Mouse (Mus musculus) hindbrain, embryonic 15.5 days (tissue): ENCODE measurements around the gene Pik3ca. TPM values are rescaled to one million over a fixed set of nuclear protein-coding genes. Genes with fewer than 3 reads are reported as not detected.
A peak's percentile ranks its signal among the peaks of the same experiment; 100 is the strongest.

ENCODE experiments used
- ATAC-seq: fragments of 200-750 bp; cut with Nextera tagmentation; 2 replicates; pipeline ENCODE4 v1.8.0; 2017; ENCODE audit warnings: low read depth, moderate number of reproducible peaks, moderate TSS enrichment; ENCODE audit not compliant: low FRiP score
- H3K27ac ChIP-seq: fragments of 300-500 bp; sonication (generic); replicated peaks from 2 replicates; pipeline ENCODE4 v1.5.1; 2015; ENCODE audit warnings: mild to moderate bottlenecking, inconsistent platforms
- H3K27me3 ChIP-seq: fragments of 300-500 bp; sonication (generic); 2 replicates; pipeline ENCODE4 v1.6.1; 2015; ENCODE audit warnings: control low read depth, inconsistent platforms
- H3K36me3 ChIP-seq: fragments of 300-500 bp; sonication (generic); 2 replicates; pipeline ENCODE4 v1.6.1; 2015; ENCODE audit warnings: control low read depth, inconsistent platforms
- H3K4me1 ChIP-seq: fragments of 300-500 bp; sonication (generic); replicated peaks from 2 replicates; pipeline ENCODE4 v1.6.1; 2015; ENCODE audit warnings: control low read depth, inconsistent platforms
- H3K4me2 ChIP-seq: fragments of 300-500 bp; sonication (generic); 2 replicates; pipeline ENCODE4 v1.6.1; 2015; ENCODE audit warnings: moderate library complexity, mild to moderate bottlenecking, inconsistent platforms
- H3K4me3 ChIP-seq: fragments of 300-500 bp; sonication (generic); 2 replicates; pipeline ENCODE4 v1.5.1; 2015; ENCODE audit warnings: mild to moderate bottlenecking, inconsistent platforms
- H3K9ac ChIP-seq: fragments of 300-500 bp; sonication (generic); 2 replicates; pipeline ENCODE4 v1.6.1; 2015; ENCODE audit warnings: inconsistent platforms
- H3K9me3 ChIP-seq: fragments of 300-500 bp; sonication (generic); 2 replicates; pipeline ENCODE4 v1.6.1; 2016; ENCODE audit warnings: control low read depth, inconsistent platforms
- WGBS: fragments of 180-500 bp; shearing (Covaris S2); methylation state at CpG from one replicate; pipeline ENCODE4 v1.1.7; 2015; 5-methylcytosine and 5-hydroxymethylcytosine counted together
- polyA plus RNA-seq: library from polyadenylated mRNA; unstranded; fragments of >200 nt; fragmentation: Nextera tagmentation; extraction: Ambion mirVana; gene quantifications from 2 replicates; pipeline ENCODE4 v1.2.1, GENCODE M21; 2015

Pik3ca gene
- 10.8 and 12.8 TPM in 2 replicates for polyA plus RNA-seq

- peak; percentile 76 for ATAC-seq
- H3K9me3 ChIP-seq = no peaks in the 10 kb centered on the region
- under 1% methylated on average over 50 of the region's 65 CpGs for WGBS
- H3K4me1 ChIP-seq = peaks cover 35% of the 10 kb centered on the region
- no peaks in the 10 kb centered on the region for H3K27me3 ChIP-seq
- peak within 1 kb of the TSS; percentile 83 for H3K4me3 ChIP-seq
- peak within 1 kb of the TSS; percentile 97 for H3K9ac ChIP-seq
- H3K4me2 ChIP-seq = peak within 1 kb of the TSS; percentile 77
- peak within 1 kb of the TSS; percentile 96 for H3K27ac ChIP-seq
- no peaks in the 10 kb centered on the region for H3K36me3 ChIP-seq
These were observed at the start of gene Pik3ca for GRCm38 (mm10) chr3:32397461-32398174. Gene Pik3ca, plus strand, starts transcription at chr3:32397671.

- no peak overlapping the region for H3K27ac ChIP-seq
- no peak overlapping the region for H3K4me2 ChIP-seq
- H3K36me3 ChIP-seq = peaks cover 19% of the 10 kb centered on the region
- no peaks in the 10 kb centered on the region for H3K27me3 ChIP-seq
- ATAC-seq = peak; percentile 69
- H3K9ac ChIP-seq = no peak overlapping the region
- no peaks in the 10 kb centered on the region for H3K4me1 ChIP-seq
- no peak overlapping the region for H3K4me3 ChIP-seq
- no peaks in the 10 kb centered on the region for H3K9me3 ChIP-seq
- WGBS = 68% methylated on average over 6 of the region's 6 CpGs
These were observed 49.6 kb upstream of the Pik3ca start for GRCm38 (mm10) chr3:32347881-32348280.

- WGBS = 34% methylated on average over 6 of the region's 6 CpGs
- peaks cover 30% of the 10 kb centered on the region for H3K4me1 ChIP-seq
- no peak overlapping the region for H3K4me3 ChIP-seq
- no peak overlapping the region for H3K4me2 ChIP-seq
- no peaks in the 10 kb centered on the region for H3K9me3 ChIP-seq
- no peak overlapping the region for H3K27ac ChIP-seq
- no peaks in the 10 kb centered on the region for H3K27me3 ChIP-seq
- ATAC-seq = no peak
- H3K36me3 ChIP-seq = 0 out of 2 replicates have a peak, but pooled peaks cover 4% of the 10 kb centered on the region
- H3K9ac ChIP-seq = no peak overlapping the region
These were observed 36.2 kb upstream of the Pik3ca start for GRCm38 (mm10) chr3:32361221-32361620.

- Histone ChIP-seq H3K9ac (peak overlapping the region; percentile 82), H3K27me3 (no peaks in the 10 kb centered on the region), H3K27ac (peak overlapping the region; percentile 32; the same call in 1 of the 2 replicates), H3K9me3 (no peaks in the 10 kb centered on the region), H3K4me3 (peak overlapping the region; percentile 75), H3K4me1 (peaks cover 36% of the 10 kb centered on the region), H3K4me2 (peak overlapping the region; percentile 88), H3K36me3 (0 out of 2 replicates have a peak, but pooled peaks cover 4% of the 10 kb centered on the region)
- 32% methylated on average over 4 of the region's 4 CpGs for whole genome bisulfite sequencing
- ATAC-seq = no peak
These were observed 33.3 kb upstream of the Pik3ca start for GRCm38 (mm10) chr3:32364195-32364594.

GRCm38 (mm10) chr3:32364841-32365545 lies 32.5 kb upstream of the Pik3ca start:
- Histone ChIP-seq H3K36me3 (0 out of 2 replicates have a peak, but pooled peaks cover 4% of the 10 kb centered on the region), H3K9ac (peak overlapping the region; percentile 82), H3K27me3 (no peaks in the 10 kb centered on the region), H3K4me2 (peak overlapping the region; percentile 88), H3K4me1 (peaks cover 36% of the 10 kb centered on the region), H3K4me3 (peak overlapping the region; percentile 75), H3K27ac (peak overlapping the region; percentile 93), H3K9me3 (no peaks in the 10 kb centered on the region)
- under 1% methylated on average over 39 of the region's 54 CpGs for WGBS
- ATAC-seq = peak; percentile 73

GRCm38 (mm10) chr3:32365546-32366245 lies 31.8 kb upstream of the Pik3ca start, which contains the start of gene Zmat3:
Gene Zmat3, minus strand, starts transcription at chr3:32366014.
- peak; percentile 87 for ATAC-seq
- Histone ChIP-seq H3K4me3 (peak within 1 kb of the TSS; percentile 75), H3K9ac (peak within 1 kb of the TSS; percentile 82), H3K27ac (peak within 1 kb of the TSS; percentile 93), H3K4me2 (peak within 1 kb of the TSS; percentile 88), H3K9me3 (no peaks in the 10 kb centered on the region), H3K36me3 (0 out of 2 replicates have a peak, but pooled peaks cover under 1% of the 10 kb centered on the region), H3K27me3 (no peaks in the 10 kb centered on the region), H3K4me1 (peaks cover 35% of the 10 kb centered on the region)
- 4% methylated on average over 29 of the region's 48 CpGs for WGBS

GRCm38 (mm10) chr3:32366246-32366734 lies 31.2 kb upstream of the Pik3ca start:
- Histone ChIP-seq H3K36me3 (no peaks in the 10 kb centered on the region), H3K9me3 (no peaks in the 10 kb centered on the region), H3K27me3 (no peaks in the 10 kb centered on the region), H3K4me2 (peak overlapping the region; percentile 88), H3K4me3 (peak overlapping the region; percentile 75), H3K9ac (peak overlapping the region; percentile 82; the same call in 1 of the 2 replicates), H3K27ac (peak overlapping the region; percentile 93), H3K4me1 (peaks cover 29% of the 10 kb centered on the region)
- WGBS = 37% methylated on average over 17 of the region's 17 CpGs
- peak; percentile 55 for ATAC-seq

GRCm38 (mm10) chr3:32367516-32367915 lies 30.0 kb upstream of the Pik3ca start:
- H3K27me3 ChIP-seq = no peaks in the 10 kb centered on the region
- peaks cover 23% of the 10 kb centered on the region for H3K4me1 ChIP-seq
- no peak for ATAC-seq
- no peaks in the 10 kb centered on the region for H3K9me3 ChIP-seq
- H3K4me3 ChIP-seq = no peak overlapping the region
- no peaks in the 10 kb centered on the region for H3K36me3 ChIP-seq
- H3K27ac ChIP-seq = no peak overlapping the region
- H3K9ac ChIP-seq = no peak overlapping the region
- H3K4me2 ChIP-seq = no peak overlapping the region
- WGBS = 100% methylated on average over 1 of the region's 1 CpGs

- no peak for ATAC-seq
- H3K4me2 ChIP-seq = no peak overlapping the region
- WGBS = 77% methylated on average over 7 of the region's 7 CpGs
These were observed 25.5 kb upstream of the Pik3ca start for GRCm38 (mm10) chr3:32371957-32372356.

GRCm38 (mm10) chr3:32372470-32372869 lies 25.0 kb upstream of the Pik3ca start:
- H3K27me3 ChIP-seq = no peaks in the 10 kb centered on the region
- H3K9me3 ChIP-seq = no peaks in the 10 kb centered on the region
- ATAC-seq = no peak
- no peak overlapping the region for H3K9ac ChIP-seq
- no peaks in the 10 kb centered on the region for H3K4me1 ChIP-seq
- H3K4me2 ChIP-seq = no peak overlapping the region
- no peak overlapping the region for H3K4me3 ChIP-seq
- H3K27ac ChIP-seq = no peak overlapping the region
- H3K36me3 ChIP-seq = no peaks in the 10 kb centered on the region
- WGBS = 88% methylated on average over 8 of the region's 8 CpGs

More at GRCm38 (mm10) chr3:32371957-32372356, 25.5 kb upstream of the Pik3ca start:
- Histone ChIP-seq H3K4me3 (no peak overlapping the region), H3K4me1 (no peaks in the 10 kb centered on the region), H3K36me3 (no peaks in the 10 kb centered on the region), H3K9me3 (no peaks in the 10 kb centered on the region), H3K27ac (no peak overlapping the region), H3K9ac (no peak overlapping the region), H3K27me3 (no peaks in the 10 kb centered on the region)

GRCm38 (mm10) chr3:32373236-32373635 lies 24.2 kb upstream of the Pik3ca start:
- Histone ChIP-seq H3K4me2 (no peak overlapping the region), H3K4me3 (no peak overlapping the region), H3K27ac (no peak overlapping the region), H3K4me1 (no peaks in the 10 kb centered on the region), H3K9me3 (no peaks in the 10 kb centered on the region), H3K27me3 (no peaks in the 10 kb centered on the region), H3K9ac (no peak overlapping the region), H3K36me3 (no peaks in the 10 kb centered on the region)
- 90% methylated on average over 6 of the region's 6 CpGs for WGBS
- ATAC-seq = no peak
